Mouse (Mus musculus): ENCODE data around the gene Rab40c. TPM values are rescaled to one million over a fixed set of nuclear protein-coding genes. Genes with fewer than 3 reads are reported as not detected.

Gene Rab40c
- polyA plus RNA-seq, 1 experiment from 2014 or later: 6.5 TPM

GRCm38 (mm10) chr17:25954671-25955070 is 35.1 kb upstream of the Rab40c start:
- Histone ChIP-seq H3K36me3 (replicated peaks; ENCODE audit: insufficient read depth, low read length) (no peaks in the 10 kb centered on the region; the same call in 1 of the 2 replicates), H3K27me3 (ENCODE audit: insufficient read depth, low read length) (peaks cover 40% of the 10 kb centered on the region), H3K9me3 (ENCODE audit: low read length) (no peaks in the 10 kb centered on the region), H3K4me3 (ENCODE audit: low read depth, low read length) (no peak overlapping the region), H3K9ac (replicated peaks) (no peak overlapping the region), H3K4me1 (ENCODE audit: insufficient read depth) (peaks cover 10% of the 10 kb centered on the region), H3K4me2 (ENCODE audit: low read depth, low read length) (no peak overlapping the region), H3K27ac (ENCODE audit: low read depth) (no peak overlapping the region)
- DNase-seq (no peak), ATAC-seq (no peak)
- WGBS (ENCODE audit: insufficient replicate concordance): 62% methylated on average over 2 of the region's 2 CpGs
- no peak for TF ChIP-seq EP300 (IDR thresholded peaks at IDR 0.05; ENCODE audit: low read depth)

DNA sequence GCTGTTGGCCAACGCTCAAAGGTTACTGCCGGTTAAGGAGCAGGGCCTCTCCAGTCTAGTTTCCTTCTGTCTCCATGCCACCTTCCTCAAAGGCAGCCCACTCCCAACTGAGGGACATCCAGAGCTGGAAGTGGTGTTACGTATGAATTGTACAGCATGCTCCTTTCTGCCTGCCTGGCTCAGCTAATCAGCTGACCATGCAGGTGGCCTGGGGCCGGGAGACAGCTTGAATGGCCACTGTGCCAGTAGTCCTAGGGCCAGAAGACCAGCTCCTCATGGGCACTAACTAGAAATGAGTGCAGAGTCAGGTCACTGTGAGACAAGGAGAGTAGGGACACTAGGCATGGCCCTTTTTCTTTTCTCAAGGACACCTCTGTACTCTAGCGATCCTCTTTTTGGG is 33.6 kb upstream of the Rab40c start:
- Histone ChIP-seq H3K27me3 (ENCODE audit: insufficient read depth, low read length) (peaks cover 42% of the 10 kb centered on the region), H3K9ac (replicated peaks) (no peak overlapping the region), H3K27ac (ENCODE audit: low read depth) (no peak overlapping the region), H3K4me1 (ENCODE audit: insufficient read depth) (peaks cover 10% of the 10 kb centered on the region), H3K4me3 (ENCODE audit: low read depth, low read length) (no peak overlapping the region), H3K4me2 (ENCODE audit: low read depth, low read length) (no peak overlapping the region), H3K36me3 (replicated peaks; ENCODE audit: insufficient read depth, low read length) (no peaks in the 10 kb centered on the region), H3K9me3 (ENCODE audit: low read length) (no peaks in the 10 kb centered on the region)
- TF ChIP-seq EP300 (IDR thresholded peaks at IDR 0.05; ENCODE audit: low read depth) (no peak), CTCF (IDR thresholded peaks at IDR 0.05; ENCODE audit: low read depth) (no peak)
- no peak for DNase-seq
- no peak for ATAC-seq
- WGBS (ENCODE audit: insufficient replicate concordance): 79% methylated on average over 5 of the region's 5 CpGs

DNA sequence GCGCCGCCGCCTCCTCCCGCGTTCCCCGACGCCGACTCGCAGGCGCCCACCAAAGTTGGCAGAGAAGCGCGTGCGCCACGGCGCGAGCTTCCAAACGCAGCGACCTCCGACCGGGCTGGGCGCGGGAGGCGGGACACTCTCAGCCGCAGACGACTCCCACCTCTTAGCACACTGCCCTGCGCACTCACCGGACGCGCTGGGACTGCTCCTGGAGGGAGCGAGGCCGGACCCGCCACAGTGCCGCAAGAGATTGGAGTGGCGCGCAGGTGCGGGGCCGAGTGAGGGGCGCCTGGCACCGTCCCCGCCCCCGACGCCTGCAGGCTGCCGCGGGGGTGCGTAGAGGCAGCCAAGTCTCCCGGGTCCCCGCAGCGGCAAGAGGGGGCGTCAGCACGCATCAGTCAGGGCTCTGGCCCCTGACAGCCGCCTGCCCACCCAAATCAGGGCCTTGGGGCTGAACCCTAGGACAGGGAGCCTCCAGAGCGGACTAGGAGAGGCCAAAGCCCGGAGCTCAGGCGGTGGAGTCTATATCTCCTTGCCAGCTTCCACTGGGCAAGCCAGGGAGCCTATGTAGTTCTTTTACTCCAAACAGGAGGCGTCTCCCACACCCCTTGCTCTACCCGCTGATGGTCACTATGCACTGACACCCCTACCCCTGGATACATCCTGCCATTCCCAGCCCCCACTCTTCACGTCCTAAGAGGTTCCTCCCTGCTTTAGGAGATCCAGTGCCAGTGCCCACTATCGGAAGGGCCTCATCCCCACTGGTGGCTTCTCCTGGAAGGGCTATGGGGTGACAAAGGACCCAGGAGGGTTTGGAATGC is 32.5 kb upstream of the Rab40c start, which contains the start of gene A930017K11Rik:
Gene A930017K11Rik, minus strand, starts transcription at position 763 of the 821 bp plus-strand sequence.
- peaks cover 42% of the 10 kb centered on the region for H3K27me3 ChIP-seq (ENCODE audit: insufficient read depth, low read length)
- WGBS (ENCODE audit: insufficient replicate concordance): 3% methylated on average over 47 of the region's 58 CpGs
- TF ChIP-seq EP300 (IDR thresholded peaks at IDR 0.05; ENCODE audit: low read depth): no peak
- ATAC-seq: peak; percentile 37; the same call in 1 of the 2 replicates
- peak within 1 kb of the TSS; percentile 39 for H3K4me3 ChIP-seq (ENCODE audit: low read depth, low read length)
- H3K9me3 ChIP-seq (ENCODE audit: low read length): no peaks in the 10 kb centered on the region
- H3K9ac ChIP-seq (replicated peaks): 0 out of 2 replicates have a peak within 1 kb of the TSS, but pooled peaks have one; percentile 44
- no peaks in the 10 kb centered on the region for H3K36me3 ChIP-seq (replicated peaks; ENCODE audit: insufficient read depth, low read length)
- no peak within 1 kb of the TSS for H3K27ac ChIP-seq (ENCODE audit: low read depth)
- DNase-seq: no peak
- H3K4me2 ChIP-seq (ENCODE audit: low read depth, low read length): peak within 1 kb of the TSS; percentile 72
- H3K4me1 ChIP-seq (ENCODE audit: insufficient read depth): peaks cover 18% of the 10 kb centered on the region

DNA sequence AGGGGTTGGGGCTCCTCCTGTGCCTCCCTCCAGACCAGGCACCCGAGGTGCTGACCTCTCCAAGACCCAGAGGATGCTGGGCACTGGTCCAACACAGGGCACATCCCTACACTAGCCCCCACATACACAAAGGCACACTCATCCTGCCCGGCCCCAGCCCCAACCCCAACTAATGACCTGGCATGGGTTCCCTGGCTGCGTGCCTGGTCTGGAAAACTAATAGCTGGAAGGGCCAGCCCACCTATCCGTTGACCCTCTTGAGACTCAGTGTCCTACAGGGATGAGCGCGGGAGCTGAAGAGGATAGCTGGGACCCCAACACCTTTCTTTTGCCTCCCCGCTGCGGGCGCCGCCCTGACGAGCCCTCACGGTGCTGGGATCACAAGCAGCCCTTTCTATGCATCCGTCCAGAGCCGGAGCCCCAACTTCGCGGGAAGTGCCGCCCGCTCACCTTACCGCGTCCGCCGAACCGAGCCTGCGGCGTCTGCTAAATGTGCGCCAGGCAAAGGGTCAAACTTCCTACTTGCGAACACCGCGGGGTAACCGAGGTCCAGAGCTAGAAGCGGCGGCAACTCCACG is 31.8 kb upstream of the Rab40c start:
- Histone ChIP-seq H3K9ac (replicated peaks) (0 out of 2 replicates have a peak overlapping the region, but pooled peaks have one; percentile 44), H3K27ac (ENCODE audit: low read depth) (no peak overlapping the region), H3K36me3 (replicated peaks; ENCODE audit: insufficient read depth, low read length) (no peaks in the 10 kb centered on the region), H3K4me3 (ENCODE audit: low read depth, low read length) (peak overlapping the region; percentile 39), H3K9me3 (ENCODE audit: low read length) (no peaks in the 10 kb centered on the region), H3K27me3 (ENCODE audit: insufficient read depth, low read length) (peaks cover 42% of the 10 kb centered on the region), H3K4me2 (ENCODE audit: low read depth, low read length) (peak overlapping the region; percentile 72), H3K4me1 (ENCODE audit: insufficient read depth) (peaks cover 25% of the 10 kb centered on the region)
- WGBS (ENCODE audit: insufficient replicate concordance): under 1% methylated on average over 33 of the region's 33 CpGs
- TF ChIP-seq EP300 (IDR thresholded peaks at IDR 0.05; ENCODE audit: low read depth) (no peak), CTCF (IDR thresholded peaks at IDR 0.05; ENCODE audit: low read depth) (no peak)
- no peak for DNase-seq
- ATAC-seq: peak; percentile 13; the same call in 1 of the 2 replicates

DNA sequence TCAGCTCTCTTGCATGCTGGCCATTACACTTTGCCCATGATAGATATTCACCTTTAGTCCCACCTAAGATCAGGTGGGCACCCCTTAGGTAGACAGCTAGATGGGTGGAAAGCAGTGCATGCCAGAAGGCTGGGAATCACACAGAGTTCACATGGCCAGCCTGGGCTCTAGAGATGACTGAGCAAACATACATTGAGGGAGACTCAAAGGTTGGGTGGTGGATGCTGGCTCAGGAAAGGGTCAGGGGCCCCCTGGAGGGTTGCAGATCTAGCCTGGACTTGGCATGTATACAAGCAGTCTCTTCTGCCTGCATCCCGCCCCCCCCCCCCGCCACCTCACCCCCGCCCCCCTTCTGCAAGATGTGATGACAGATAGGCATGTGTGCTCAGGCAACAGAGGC is 31.2 kb upstream of the Rab40c start:
- 0% methylated on average over 1 of the region's 3 CpGs for WGBS (ENCODE audit: insufficient replicate concordance)
- H3K27ac ChIP-seq (ENCODE audit: low read depth): no peak overlapping the region
- DNase-seq: no peak
- H3K9me3 ChIP-seq (ENCODE audit: low read length): no peaks in the 10 kb centered on the region
- no peak for ATAC-seq
- peak overlapping the region; percentile 72; the same call in 1 of the 2 replicates for H3K4me2 ChIP-seq (ENCODE audit: low read depth, low read length)
- H3K9ac ChIP-seq (replicated peaks): no peak overlapping the region
- no peaks in the 10 kb centered on the region for H3K36me3 ChIP-seq (replicated peaks; ENCODE audit: insufficient read depth, low read length)
- TF ChIP-seq EP300 (IDR thresholded peaks at IDR 0.05; ENCODE audit: low read depth) (no peak), CTCF (IDR thresholded peaks at IDR 0.05; ENCODE audit: low read depth) (no peak)
- peaks cover 42% of the 10 kb centered on the region for H3K27me3 ChIP-seq (ENCODE audit: insufficient read depth, low read length)
- H3K4me1 ChIP-seq (ENCODE audit: insufficient read depth): peaks cover 30% of the 10 kb centered on the region
- H3K4me3 ChIP-seq (ENCODE audit: low read depth, low read length): no peak overlapping the region

GRCm38 (mm10) chr17:25949981-25950380 is 30.5 kb upstream of the Rab40c start:
- WGBS (ENCODE audit: insufficient replicate concordance): 72% methylated on average over 5 of the region's 5 CpGs
- TF ChIP-seq CTCF (IDR thresholded peaks at IDR 0.05; ENCODE audit: low read depth) (no peak), EP300 (IDR thresholded peaks at IDR 0.05; ENCODE audit: low read depth) (no peak)
- ATAC-seq: no peak
- H3K4me1 ChIP-seq (ENCODE audit: insufficient read depth): peaks cover 35% of the 10 kb centered on the region
- peaks cover 42% of the 10 kb centered on the region for H3K27me3 ChIP-seq (ENCODE audit: insufficient read depth, low read length)
- no peak overlapping the region for H3K4me3 ChIP-seq (ENCODE audit: low read depth, low read length)
- H3K36me3 ChIP-seq (replicated peaks; ENCODE audit: insufficient read depth, low read length): no peaks in the 10 kb centered on the region
- H3K9ac ChIP-seq (replicated peaks): no peak overlapping the region
- no peak overlapping the region for H3K4me2 ChIP-seq (ENCODE audit: low read depth, low read length)
- no peak for DNase-seq
- H3K27ac ChIP-seq (ENCODE audit: low read depth): no peak overlapping the region
- H3K9me3 ChIP-seq (ENCODE audit: low read length): no peaks in the 10 kb centered on the region
